Mouse (Mus musculus): ENCODE measurements around the gene Clmp. TPM values are rescaled to one million over a fixed set of nuclear protein-coding genes. Genes with fewer than 3 reads are reported as not detected.
A peak's percentile ranks its signal among the peaks of the same experiment; 100 is the strongest.

The Clmp gene
- total RNA-seq, 2 experiments from 2014 or later: 1.3 TPM; not detected in 1

DNA sequence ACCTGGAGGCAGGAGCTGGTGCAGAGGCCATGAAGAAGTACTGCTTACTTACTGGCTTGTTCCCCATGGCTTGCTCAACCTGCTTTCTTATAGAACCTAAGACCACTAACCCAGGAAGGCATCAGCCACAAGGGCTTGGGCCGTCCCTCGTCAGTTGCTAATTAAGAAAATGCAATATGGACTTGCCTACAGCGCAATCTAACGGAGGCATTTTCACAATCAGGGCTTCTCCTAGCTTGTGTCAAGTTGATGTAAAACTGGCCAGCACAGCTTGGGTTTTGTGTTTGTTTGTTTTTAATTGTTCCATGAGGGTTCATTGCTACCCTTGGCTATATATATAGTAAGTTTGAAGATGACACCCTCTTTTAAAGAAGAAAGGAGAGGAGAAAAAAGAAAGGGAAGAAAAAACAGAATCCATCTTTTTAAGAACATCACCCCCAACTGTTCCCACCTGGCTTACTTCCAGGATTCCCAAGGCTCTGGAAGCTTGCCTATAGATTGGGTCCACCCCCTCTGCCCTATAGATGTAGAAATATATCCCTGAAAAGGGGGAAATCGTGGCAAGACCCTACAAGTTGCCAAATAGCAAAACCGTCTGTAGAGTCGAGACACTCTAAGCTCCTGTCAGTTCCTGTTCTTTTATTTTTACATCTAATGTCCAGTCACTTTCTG is 42.2 kb downstream of the Clmp start:
- ATAC-seq (replicated peaks; ENCODE audit: low FRiP score, poor library complexity, severe bottlenecking): no peak

DNA sequence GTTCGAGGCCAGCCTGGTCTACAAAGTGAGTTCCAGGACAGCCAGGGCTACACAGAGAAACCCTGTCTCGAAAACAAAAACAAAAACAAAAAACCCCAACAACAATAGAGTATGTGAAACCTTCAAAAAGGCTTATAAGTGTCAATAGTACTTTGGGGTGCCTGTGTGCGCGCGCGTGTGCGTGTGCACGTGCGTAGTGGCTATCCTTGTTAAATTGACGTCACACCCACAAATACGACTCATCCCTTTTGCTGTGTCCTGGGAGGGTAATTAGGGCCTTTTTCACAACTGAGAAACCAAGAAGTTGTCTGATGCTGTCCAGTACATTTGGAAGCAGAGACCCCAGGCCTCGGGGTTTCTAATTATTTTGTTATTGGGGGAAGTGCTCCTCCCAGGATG is 44.5 kb downstream of the Clmp start:
- no peak for ATAC-seq (replicated peaks; ENCODE audit: low FRiP score, poor library complexity, severe bottlenecking)

DNA sequence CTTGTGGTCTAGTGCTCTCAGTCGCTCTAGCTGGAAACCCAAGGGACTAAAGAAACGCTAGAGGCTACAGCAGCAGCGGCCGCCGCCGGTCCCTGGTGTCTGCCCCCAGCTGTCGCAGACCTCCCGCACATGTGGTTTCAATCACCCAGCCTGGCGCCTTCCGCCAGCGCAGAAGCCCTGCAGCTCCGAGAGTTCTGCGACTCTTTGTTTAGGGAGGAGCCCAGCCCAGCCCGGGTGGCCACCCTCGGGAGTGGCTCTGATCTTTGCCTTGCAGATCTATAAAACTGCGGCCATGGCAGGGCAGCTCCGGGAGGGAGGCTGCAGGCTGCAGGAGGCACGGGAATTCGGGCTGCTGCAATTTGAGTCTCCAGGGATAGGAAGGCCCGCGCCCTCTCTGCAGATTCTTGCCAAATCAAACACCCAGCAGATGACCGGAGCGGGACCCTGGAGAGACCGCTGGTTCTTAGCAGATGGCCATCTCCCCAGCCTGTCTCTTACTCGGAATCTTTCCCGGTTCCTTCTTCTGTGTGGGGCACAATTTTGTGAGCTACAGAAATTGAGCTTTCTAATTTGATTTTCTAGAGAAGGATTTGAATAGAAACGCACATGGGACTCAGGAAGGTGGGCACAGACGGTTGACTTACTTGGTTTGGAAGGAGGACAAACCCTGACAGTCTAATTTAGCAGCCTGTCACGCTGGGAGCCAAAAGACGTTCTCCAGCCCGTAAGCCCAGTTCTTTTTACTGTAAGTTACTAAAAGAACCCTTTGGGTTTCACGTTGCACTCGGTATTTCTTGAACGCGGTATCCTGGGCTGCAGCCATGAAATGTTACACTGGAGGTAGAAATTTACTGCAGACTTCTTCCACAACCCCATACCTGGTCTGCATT is 45.2 kb downstream of the Clmp start:
- no peak for ATAC-seq (replicated peaks; ENCODE audit: low FRiP score, poor library complexity, severe bottlenecking)

DNA sequence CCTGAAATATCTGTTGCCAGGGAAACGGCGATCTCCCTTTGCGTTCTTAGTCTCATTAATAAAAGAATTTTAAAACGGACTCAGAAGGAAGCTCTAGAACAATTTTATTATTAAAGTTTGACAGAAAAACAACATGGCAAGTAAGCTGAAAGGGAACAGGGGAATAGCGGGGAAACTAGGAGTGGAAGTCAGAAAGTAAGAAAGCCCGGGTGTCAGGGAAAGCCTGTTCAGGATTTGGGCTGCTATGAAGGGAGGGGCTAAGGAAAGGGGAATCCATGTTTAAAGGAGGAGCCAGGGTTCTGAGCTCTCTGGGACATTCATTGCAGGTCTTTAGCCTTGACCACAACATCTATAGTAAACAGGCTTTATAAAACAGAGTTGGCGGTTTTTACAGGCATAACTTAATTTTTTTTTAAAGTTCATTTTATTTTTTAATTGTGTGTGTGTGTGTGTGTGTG is 45.9 kb downstream of the Clmp start:
- no peak for ATAC-seq (replicated peaks; ENCODE audit: low FRiP score, poor library complexity, severe bottlenecking)

DNA sequence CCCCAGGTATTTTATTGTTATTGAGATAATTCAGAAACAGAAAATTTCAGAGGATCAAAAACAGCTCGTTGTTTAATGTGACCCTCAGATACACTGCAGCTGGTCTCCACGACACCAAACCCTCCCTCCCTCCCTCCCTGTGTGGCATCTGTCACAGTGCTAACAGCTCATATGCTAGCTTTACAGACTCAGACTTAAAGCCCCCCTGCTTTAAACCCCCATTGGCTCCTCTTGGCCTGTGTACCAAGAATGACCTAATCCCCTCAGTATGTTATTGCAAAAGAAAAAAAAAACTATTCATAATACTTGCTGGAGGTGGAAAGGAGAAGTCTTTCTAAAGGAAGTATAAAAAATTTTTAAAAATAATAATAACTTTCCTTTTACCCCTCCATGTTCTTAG is 46.5 kb downstream of the Clmp start:
- no peak for ATAC-seq (replicated peaks; ENCODE audit: low FRiP score, poor library complexity, severe bottlenecking)

DNA sequence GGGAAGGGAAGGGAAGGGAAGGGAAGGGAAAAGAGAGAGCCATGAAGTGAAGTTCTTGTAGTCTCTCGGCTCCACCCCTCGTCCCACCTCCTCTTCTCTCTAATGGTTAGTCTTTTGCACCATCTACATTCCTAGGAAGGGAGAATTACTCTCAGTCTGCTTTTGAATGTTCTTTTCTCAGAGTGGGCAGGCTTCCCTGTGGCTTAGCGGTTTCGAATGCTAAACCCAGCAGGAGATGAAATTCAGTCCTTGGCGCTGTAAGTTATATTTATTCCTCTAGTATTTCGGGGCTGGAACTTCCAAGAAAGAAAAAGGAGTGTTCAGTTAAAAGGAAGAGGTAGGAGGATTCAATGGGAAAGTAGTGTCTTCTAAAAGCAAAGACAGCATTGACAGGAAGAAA is 51.4 kb downstream of the Clmp start:
- no peak for ATAC-seq (replicated peaks; ENCODE audit: low FRiP score, poor library complexity, severe bottlenecking)

DNA sequence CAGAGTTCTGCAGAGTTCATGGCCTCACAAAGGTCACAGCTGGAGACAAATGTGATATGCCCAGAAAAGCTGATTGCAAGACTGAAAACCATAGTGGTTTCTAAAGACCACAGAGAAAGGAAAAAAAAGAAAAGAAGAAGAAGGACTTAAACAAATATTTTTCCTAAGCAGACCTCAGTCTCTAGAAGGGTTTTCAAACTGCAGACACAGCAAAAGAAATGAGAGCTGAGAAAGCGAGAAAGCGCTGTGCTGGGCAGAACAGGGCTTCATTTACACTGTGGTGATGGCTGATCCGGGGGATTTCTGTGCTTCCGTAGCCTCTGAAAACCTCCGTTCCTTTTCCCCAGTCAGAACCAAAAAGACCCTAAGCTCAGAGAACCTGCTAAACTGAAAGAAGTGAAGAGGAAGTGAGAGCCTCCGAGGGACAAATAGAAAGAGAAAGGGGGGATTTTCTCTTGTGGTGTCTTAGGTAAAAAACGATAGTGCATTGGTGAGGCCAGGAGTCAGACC is 57.8 kb downstream of the Clmp start:
- ATAC-seq (replicated peaks; ENCODE audit: low FRiP score, poor library complexity, severe bottlenecking): no peak

DNA sequence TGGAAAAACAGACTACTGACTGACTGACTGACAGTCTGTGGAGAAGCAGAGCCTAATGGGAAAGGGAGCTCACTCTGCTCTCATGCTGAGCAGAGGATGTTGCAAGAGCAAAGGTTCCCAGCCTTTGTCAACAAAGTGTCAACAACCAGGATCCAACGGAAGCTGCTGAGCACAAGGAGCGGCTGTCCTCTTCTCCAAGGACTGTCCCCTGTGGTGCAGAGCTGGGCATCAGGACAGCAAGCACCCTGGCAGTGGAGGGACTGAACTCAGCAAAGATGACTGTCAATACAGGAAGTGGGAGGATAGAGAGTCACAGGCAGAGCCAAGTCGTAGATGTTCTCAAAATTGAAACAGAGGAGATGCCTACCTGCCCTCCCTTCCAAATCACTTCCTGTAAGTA is 58.5 kb downstream of the Clmp start:
- ATAC-seq (replicated peaks; ENCODE audit: low FRiP score, poor library complexity, severe bottlenecking): no peak

DNA sequence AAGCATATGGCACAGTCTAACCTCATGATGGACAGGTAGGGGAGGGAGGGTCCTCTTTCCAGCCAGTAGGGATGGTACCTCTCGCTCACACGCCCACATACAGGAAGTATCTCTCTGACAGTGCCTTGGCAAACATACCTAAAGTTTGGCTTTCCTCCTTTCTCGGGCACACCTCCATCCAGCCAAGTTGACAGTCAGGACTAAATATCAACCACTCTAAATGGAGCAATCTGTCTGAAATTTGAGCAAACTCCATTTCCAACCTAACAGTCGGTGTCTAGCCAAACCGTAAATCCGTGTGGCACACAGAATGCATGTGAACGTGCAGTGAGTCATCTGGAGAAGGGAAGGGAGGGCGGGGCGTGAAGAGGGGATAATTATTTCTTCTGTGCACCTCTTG is 61.0 kb downstream of the Clmp start:
- no peak for ATAC-seq (replicated peaks; ENCODE audit: low FRiP score, poor library complexity, severe bottlenecking)

DNA sequence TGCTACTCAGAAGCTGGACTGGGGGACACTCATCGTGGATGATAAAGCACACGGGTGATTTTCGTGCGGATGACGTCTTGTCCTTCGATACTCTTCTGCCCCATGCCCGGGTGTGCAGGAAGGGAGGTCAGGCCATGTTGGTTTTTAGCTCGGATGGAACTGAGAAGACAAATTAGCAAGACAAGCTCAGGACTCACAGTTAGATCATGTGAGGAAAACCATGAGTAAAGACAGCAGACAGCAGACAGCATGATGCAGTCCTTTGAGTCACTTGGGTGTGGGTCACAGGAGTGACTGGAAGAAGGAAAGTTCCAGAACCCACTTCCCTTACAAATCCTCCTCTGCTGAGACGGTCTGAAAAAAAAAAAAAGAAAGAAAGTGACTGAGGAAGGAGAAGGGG is 61.5 kb downstream of the Clmp start:
- no peak for ATAC-seq (replicated peaks; ENCODE audit: low FRiP score, poor library complexity, severe bottlenecking)

DNA sequence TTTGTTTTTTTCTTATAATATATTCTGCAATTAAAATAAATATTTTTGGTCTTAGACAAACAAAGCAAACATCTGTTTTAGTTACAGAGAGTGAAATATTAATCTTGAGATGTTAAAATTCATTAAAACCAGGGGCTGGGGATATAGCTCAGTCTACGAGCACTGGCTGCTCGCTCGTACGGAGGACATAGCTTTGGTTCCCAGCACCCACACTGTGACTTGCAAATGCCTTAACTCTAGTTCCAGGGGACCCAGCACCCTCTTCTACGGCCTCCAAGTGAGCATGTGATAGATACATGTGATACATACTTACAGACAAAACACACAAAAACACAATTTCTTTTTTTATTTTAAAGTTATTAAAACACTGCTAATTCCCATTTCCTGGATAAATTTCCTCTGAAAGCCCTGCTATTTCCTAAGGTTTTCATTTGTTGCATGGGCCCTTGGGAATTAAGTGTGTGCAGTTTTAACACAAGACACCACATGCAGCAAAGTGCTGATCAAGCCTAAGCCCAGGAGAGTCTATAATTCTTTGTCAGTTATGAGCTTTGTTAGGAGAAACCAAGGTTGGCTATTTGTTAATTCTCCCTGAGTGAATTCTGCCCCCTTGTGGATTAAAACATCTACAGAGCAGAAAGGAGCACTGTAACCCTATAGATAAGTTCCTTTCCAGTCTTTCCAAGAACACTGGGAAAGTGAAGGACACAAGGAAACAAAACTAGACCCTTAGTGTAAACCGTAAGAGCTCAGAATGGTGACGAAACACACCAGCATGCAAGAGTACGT is 64.3 kb downstream of the Clmp start:
- ATAC-seq (replicated peaks; ENCODE audit: low FRiP score, poor library complexity, severe bottlenecking): no peak

DNA sequence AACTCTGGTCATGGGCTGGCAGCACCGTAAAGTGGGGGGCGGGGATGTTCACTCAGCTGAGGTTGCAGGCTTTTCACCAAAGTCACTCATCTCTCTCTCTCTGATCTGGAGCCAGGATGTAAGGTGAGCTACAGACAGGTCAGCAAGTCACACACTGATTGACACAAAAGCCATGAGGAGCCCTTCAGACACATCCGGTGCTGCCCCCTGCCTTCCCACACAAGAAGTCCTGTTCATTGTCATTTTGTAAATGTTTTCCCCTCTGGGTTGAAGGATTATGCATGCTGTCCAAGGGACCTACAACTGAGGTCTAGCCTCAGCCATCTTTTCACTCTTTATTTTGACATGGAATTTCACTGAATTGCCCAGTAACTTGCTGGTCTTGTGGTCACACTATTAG is 66.0 kb downstream of the Clmp start:
- ATAC-seq (replicated peaks; ENCODE audit: low FRiP score, poor library complexity, severe bottlenecking): no peak

DNA sequence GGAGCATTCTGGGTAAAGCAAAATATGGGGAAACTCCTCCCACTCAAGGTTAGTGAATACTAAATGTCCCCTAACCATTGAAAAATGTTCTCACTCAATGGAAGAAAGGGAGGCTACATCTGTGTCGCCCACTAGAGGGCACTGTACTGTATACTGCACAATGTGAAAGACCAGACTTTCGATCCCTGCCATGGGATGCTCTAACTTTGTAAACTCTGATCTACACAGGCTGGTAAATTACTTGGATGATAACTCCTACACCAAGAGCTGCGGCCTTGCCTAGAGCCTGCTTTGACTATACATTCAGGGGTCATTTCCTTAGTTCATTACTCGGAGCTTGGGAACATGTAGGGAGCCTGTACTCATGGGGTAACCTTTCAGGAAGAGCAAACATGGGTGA is 70.6 kb downstream of the Clmp start:
- peak; percentile 65; the same call in 1 of the 2 replicates for ATAC-seq (replicated peaks; ENCODE audit: low FRiP score, poor library complexity, severe bottlenecking)

DNA sequence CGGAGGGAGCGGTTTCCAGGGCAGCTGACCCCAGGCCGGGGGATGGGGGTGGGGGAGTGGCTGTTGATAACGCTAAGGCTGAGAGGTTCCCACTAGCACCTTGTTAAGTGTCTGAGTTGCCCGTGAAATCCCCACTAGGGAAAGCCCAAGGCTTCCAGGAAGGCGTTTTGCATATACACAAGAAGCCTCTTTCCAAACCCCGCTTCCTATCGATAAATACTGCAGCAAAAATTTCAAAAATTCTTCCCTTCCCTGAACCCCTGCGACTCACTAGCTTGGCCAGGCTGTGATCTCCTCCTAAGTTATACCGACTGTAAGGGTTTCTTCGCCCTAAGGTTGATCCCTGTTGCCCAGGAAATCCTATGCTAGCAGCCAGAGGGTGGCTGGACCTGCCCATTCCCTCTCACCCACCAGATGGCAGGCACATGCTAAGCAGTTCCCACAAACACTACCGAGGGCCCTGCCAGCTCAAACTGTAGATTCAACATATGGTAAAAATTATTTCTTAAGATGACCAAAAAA is 71.4 kb downstream of the Clmp start:
- no peak for ATAC-seq (replicated peaks; ENCODE audit: low FRiP score, poor library complexity, severe bottlenecking)

DNA sequence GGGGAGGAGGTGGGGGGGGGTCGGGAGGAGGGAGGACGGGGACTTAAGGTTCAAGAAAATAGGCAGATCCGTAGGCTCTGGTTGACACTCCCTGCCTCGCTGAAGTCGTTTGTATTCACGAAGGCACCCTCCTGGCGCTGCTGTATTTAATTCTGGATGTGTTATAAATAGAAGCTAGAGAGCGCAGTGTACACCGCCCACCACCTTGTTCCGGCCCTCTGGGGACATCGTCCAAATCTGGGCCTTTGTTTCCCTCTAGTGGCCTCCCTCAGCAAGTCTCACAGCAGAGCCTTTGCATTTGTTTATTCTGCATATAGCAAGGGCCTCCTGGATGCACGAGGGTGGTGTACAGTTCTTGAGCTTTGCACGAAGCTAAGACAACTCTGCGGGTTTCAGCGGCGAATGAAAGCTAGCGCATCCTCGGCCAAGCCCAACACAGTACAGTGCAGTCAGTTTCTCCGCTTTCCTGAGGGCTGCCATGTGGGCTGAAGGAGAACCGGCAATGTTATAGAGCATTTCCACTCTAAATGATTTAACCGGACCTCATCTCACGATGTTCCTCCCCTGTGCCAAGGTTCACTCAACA is 72.0 kb downstream of the Clmp start:
- ATAC-seq (replicated peaks; ENCODE audit: low FRiP score, poor library complexity, severe bottlenecking): no peak

DNA sequence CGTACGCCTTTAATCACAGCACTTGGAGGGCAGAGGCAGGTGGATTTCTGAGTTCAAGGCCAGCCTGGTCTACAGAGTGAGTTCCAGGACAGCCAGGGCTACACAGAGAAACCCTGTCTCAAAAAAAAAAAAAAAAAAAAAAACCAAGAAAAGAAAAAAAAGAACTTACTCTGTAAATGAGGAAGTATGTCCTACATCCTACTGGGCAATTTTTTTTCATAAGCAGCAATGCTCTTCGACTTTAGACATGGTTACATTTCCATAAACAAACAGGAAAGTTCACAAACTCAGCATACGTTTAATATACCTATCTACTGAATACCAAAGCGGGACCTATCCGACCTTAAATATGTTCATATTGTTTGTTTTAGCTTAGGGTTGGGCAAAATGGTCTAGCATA is 76.6 kb downstream of the Clmp start:
- no peak for ATAC-seq (replicated peaks; ENCODE audit: low FRiP score, poor library complexity, severe bottlenecking)

DNA sequence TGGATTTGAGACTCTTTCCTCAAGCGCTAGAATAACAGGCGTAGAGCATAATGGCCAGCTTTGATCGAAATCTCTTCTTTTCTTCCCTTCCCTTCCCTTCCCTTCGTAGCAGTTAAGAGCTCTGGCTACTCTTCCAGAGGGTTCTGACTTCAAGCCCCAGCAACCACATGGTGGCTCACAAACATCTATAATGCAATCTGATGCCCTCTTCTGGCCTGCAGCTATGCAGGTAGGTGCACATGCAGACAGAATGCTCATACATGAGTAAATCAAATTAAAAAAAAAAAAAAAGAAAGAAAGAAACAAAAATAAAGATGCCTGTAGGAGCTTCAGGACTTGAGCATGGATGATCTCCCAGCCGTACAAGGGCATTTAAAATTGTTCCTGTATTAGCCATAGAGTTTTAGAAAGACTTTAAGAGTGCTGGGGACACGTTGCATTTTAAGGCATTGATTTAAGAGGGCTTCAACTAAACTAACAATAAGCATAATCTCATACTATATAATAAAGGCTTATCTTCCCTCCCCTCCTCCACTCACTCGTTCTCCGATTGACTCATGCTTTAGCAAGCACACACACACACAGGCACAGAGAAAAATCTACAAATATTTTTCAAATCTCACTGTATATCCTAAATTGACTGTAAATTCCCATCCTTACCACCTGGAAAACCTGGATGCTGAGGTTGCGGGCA is 79.3 kb downstream of the Clmp start:
- no peak for ATAC-seq (replicated peaks; ENCODE audit: low FRiP score, poor library complexity, severe bottlenecking)

DNA sequence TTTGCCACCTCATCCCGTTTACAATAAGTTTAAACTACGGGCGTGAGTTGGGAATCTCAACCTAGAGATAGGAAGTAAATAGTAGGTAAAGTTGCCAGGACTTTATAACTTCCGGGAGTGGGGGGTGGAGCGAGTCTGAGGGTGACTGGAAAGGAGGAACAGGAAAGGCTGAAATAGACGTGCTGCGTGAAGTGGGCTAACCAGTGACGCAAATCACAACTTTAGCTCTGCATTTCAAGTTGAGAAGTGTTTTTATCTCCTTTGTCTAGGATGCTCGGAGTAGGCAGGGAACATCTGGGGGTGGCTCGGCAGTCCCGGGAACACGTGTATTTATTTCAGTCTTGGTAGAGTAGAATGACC is 79.8 kb downstream of the Clmp start:
- no peak for ATAC-seq (replicated peaks; ENCODE audit: low FRiP score, poor library complexity, severe bottlenecking)

DNA sequence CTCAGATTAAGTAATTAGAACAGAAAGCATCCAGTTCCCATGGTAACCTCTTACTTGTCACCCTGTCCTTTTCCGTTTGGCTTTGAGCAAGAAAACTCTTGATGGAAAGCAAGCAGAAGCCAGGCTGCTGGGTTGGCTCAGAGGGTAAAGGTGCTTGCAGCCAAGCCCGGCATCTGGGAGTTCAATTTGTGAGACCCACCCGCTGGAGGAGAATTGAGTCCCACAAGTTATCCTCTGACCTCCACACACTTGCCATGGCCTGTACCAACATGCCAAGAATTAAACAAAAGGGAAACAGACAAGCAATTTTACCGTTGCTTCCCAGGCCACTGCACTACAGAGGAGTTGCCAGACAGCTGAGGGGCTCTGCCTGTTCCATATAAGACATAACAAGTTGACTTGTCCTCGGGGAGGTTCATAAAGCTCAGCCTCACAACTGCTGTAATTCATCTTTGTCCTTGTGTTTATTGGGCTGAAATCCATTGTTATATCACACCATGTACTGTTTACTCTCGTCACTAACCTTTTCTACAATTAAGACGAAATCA is 80.4 kb downstream of the Clmp start:
- ATAC-seq (replicated peaks; ENCODE audit: low FRiP score, poor library complexity, severe bottlenecking): no peak
